Mouse (Mus musculus) 3T3-L1 (cell line): ENCODE measurements around the gene Gm28036.

ENCODE experiments used
- DNase-seq: peaks from one replicate; pipeline ENCODE4 v3.0.0-alpha.2; 2015; ENCODE audit warnings: low read depth, low spot score

Gm28036 gene

GRCm38 (mm10) chr2:156084541-156084940, 42.4 kb downstream of the Gm28036 start:
- peak; percentile 62 for DNase-seq

GRCm38 (mm10) chr2:156080391-156080790, 46.5 kb downstream of the Gm28036 start:
- DNase-seq = no peak

- no peak for DNase-seq
Observed at GRCm38 (mm10) chr2:156079674-156080073, 47.2 kb downstream of the Gm28036 start.

DNA sequence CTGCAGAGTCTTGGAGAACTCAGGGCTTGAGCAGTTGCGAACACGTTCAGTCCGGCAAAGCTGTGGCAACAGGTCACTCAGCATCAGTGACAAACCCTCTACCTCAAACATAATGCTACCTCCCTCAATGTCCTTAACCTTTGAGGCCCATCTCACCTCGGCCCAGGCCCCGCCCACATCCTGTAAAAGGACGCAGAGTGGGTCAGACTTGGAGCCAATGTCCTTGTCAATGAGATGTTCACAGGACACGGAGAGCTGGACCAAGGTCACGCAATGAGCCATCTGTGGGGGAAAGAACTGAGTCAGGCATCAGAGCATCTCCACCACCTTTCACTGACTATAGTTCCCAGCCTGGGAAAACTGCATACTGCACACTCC, 47.7 kb downstream of the Gm28036 start:
- DNase-seq = no peak

GRCm38 (mm10) chr2:156078421-156079182, 48.3 kb downstream of the Gm28036 start:
- DNase-seq = no peak

- DNase-seq = no peak
Observed at GRCm38 (mm10) chr2:156077461-156077860, 49.4 kb downstream of the Gm28036 start.

DNA sequence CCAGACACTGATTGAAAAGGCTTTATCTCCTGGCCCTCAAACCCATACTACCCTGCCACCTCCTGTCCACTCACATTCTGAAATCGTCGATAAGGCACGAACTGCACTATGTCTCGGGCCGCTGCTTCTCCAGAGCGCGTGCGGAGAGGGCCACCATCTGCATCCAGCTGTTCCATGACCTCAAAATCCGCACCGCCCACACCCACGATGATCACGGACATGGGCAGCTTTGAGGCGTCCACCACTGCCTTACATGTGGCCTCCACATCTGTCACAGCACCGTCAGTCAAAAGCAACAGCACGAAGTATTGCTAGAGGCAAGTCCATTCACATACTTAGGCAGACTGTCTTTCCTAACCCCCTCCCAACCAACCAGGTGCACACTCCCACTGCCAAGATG, 53.2 kb downstream of the Gm28036 start:
- no peak for DNase-seq

DNA sequence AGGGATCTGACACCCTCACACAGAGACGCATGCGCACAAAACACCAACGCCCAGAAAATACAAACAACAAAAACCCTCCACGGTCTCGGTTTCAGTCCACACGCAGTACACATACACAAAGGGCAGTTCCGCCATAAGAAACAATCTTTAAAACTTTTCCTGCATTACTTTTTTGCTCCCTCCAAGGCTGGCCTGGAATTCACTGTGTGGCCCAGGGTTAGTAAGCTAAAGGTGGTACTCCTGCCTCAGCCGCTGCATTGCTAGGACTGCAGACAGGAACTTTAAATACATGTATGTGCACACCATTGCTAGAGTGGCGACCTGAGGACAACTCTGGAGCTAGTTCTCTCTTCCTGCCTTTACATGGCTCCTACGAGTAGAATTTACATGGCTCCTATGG, 55.7 kb downstream of the Gm28036 start:
- no peak for DNase-seq

DNA sequence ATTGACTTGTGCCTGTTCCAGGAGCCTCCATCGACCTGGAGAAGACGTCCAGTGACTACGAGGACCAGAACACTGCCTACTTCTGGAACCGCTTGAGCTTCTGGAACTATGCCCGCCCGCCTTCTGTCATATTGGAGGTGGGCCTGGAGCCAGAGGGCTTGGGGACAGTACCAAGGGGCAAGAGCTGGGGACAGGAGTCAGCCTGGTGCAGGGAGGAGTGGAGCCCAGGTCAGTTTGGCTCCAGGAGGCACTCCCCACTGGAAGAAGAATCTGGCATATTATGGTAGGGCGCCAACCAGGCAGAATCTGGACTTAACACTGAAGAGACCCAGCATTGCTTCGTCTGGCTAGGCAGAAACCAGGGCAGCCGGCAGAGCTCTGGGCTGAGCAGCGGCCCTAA, 59.0 kb downstream of the Gm28036 start:
- no peak for DNase-seq

GRCm38 (mm10) chr2:156066126-156066525, 60.8 kb downstream of the Gm28036 start:
- DNase-seq = no peak

- peak; percentile 77 for DNase-seq
Observed at GRCm38 (mm10) chr2:156065099-156066041, 61.5 kb downstream of the Gm28036 start, which contains the start of gene Spag4. TSS of gene Spag4 (plus strand) at chr2:156065175.

DNA sequence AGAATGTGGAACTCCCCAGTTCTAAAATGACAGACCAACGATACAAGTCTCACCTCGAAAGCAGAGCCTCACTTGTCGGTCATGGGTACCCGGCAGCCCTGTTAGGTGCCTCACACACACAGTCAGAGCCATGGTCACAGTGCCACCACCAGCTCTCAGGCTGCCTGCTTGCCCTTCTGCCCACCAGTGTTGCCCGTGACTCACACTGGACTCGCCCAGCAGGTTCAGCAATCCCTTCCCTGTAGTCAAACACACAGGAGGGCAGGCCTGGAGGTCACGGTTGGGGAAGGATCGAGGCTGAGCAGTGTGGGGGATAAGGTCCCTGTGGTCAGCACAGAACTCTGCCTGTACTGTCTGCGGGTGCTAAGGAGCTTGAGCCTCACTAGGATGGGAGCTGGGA, 74.1 kb downstream of the Gm28036 start, which contains the start of gene Fer1l4:
Fer1l4 (minus strand) TSS at position 132 of the 400 bp plus-strand sequence.
- DNase-seq = no peak

GRCm38 (mm10) chr2:156047929-156048328, 79.0 kb downstream of the Gm28036 start:
- DNase-seq = no peak

DNA sequence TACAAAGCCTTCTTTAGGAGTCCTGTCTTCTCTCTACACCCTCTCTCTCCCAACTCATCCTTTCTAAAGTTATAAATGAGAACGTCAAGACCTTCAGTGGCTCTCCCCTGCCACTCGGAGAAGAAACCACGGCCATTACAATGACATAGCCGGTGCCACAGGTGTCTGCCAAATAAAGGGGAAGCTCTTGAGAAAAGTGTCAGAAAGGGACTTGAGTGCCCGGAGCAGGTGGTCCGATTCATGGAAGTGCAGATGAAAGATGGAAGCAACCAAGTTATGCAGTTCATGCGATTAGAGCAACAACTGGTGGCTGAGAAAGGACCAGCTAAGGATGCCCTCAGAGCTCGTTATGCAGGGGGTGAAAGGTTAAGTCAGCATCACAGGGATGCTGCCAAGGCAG, 84.0 kb downstream of the Gm28036 start:
- DNase-seq = no peak

DNA sequence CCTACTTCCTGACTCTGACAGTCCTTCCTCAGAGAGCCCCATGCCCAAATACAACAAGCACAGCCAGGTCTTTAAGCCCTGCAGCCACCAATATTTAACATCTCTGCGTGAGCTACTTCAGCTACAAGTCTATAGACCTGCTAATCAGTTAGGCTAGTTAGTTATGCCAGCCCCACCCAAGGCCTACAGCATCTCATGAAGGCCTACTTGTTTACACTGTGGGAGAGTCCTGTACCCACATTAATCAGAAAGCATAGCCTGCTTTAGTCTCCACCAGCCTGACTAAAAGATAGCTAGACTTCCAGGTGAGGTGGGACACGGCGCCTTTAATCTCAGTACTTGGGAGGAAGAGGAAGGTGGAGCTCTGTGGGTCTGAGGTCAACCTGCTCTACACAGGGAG, 87.5 kb downstream of the Gm28036 start:
- no peak for DNase-seq

GRCm38 (mm10) chr2:156025482-156025881, 101.4 kb downstream of the Gm28036 start:
- DNase-seq = peak; percentile 65
